Mouse (Mus musculus): ENCODE results near the gene Rflnb. TPM values are rescaled to one million over a fixed set of nuclear protein-coding genes. Genes with fewer than 3 reads are reported as not detected.

Rflnb gene
- polyA plus RNA-seq, 1 experiment from 2014 or later = 10.3 TPM

- Histone ChIP-seq H3K4me3 (no peak overlapping the region), H3K27ac (ENCODE audit: poor library complexity, severe bottlenecking) (no peak overlapping the region)
- WGBS = 87% methylated on average over 5 of the region's 5 CpGs
Measured at GRCm38 (mm10) chr11:76052496-76052895, 24.9 kb upstream of the Rflnb start.

GRCm38 (mm10) chr11:76050967-76051512, 23.5 kb upstream of the Rflnb start:
- H3K27me3 ChIP-seq (replicated peaks) = no peaks in the 10 kb centered on the region
- H3K4me2 ChIP-seq = no peak overlapping the region
- 64% methylated on average over 5 of the region's 5 CpGs for WGBS
- ATAC-seq (ENCODE audit: insufficient number of reproducible peaks, low FRiP score) = no peak
- H3K36me3 ChIP-seq = peaks cover 17% of the 10 kb centered on the region; the same call in 1 of the 2 replicates
- H3K4me1 ChIP-seq (replicated peaks) = no peaks in the 10 kb centered on the region
- H3K9me3 ChIP-seq (replicated peaks) = no peaks in the 10 kb centered on the region
- H3K9ac ChIP-seq = no peak overlapping the region
- H3K4me3 ChIP-seq = no peak overlapping the region
- H3K27ac ChIP-seq (ENCODE audit: poor library complexity, severe bottlenecking) = no peak overlapping the region

More at GRCm38 (mm10) chr11:76052496-76052895, 24.9 kb upstream of the Rflnb start:
- no peak overlapping the region for H3K9ac ChIP-seq
- no peak overlapping the region for H3K4me2 ChIP-seq
- no peaks in the 10 kb centered on the region for H3K9me3 ChIP-seq (replicated peaks)
- H3K4me1 ChIP-seq (replicated peaks) = no peaks in the 10 kb centered on the region
- no peaks in the 10 kb centered on the region for H3K27me3 ChIP-seq (replicated peaks)
- no peak for ATAC-seq (ENCODE audit: insufficient number of reproducible peaks, low FRiP score)
- peaks cover 7% of the 10 kb centered on the region; the same call in 1 of the 2 replicates for H3K36me3 ChIP-seq

GRCm38 (mm10) chr11:76050509-76050908, 22.9 kb upstream of the Rflnb start:
- Histone ChIP-seq H3K9me3 (replicated peaks) (no peaks in the 10 kb centered on the region), H3K4me1 (replicated peaks) (no peaks in the 10 kb centered on the region), H3K4me3 (no peak overlapping the region), H3K27me3 (replicated peaks) (no peaks in the 10 kb centered on the region), H3K4me2 (no peak overlapping the region), H3K36me3 (peaks cover 17% of the 10 kb centered on the region), H3K27ac (ENCODE audit: poor library complexity, severe bottlenecking) (no peak overlapping the region), H3K9ac (no peak overlapping the region)
- no peak for ATAC-seq (ENCODE audit: insufficient number of reproducible peaks, low FRiP score)
- 39% methylated on average over 3 of the region's 3 CpGs for WGBS

- H3K27ac ChIP-seq (ENCODE audit: poor library complexity, severe bottlenecking) = no peak overlapping the region
- 66% methylated on average over 6 of the region's 6 CpGs for WGBS
- H3K36me3 ChIP-seq = peaks cover 16% of the 10 kb centered on the region
- no peaks in the 10 kb centered on the region for H3K9me3 ChIP-seq (replicated peaks)
- ATAC-seq (ENCODE audit: insufficient number of reproducible peaks, low FRiP score) = no peak
- H3K27me3 ChIP-seq (replicated peaks) = no peaks in the 10 kb centered on the region
- no peak overlapping the region for H3K4me2 ChIP-seq
- H3K9ac ChIP-seq = no peak overlapping the region
- no peak overlapping the region for H3K4me3 ChIP-seq
- H3K4me1 ChIP-seq (replicated peaks) = peaks cover 15% of the 10 kb centered on the region
Measured at GRCm38 (mm10) chr11:76045367-76045766, 17.8 kb upstream of the Rflnb start.

DNA sequence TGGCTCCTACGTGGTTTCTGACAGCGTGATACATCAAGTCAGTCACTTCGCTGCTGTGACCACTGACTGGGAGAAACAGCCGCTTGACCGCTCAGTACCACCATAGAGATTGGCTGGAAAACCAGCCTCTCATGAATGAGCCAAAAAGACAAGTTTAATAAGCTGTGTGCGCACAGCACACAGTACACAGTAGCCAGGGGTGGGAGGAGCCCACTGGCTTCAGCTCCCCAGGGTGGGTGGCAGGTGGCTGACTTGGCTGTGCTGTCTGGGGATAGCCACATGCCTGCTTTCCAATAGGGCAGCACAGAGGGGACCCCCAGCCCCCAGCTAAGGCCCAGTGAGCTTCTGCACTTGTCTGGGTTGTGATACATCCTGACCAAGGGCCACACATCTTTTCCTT, 16.9 kb upstream of the Rflnb start:
- H3K4me3 ChIP-seq = no peak overlapping the region
- no peak overlapping the region for H3K9ac ChIP-seq
- H3K27ac ChIP-seq (ENCODE audit: poor library complexity, severe bottlenecking) = no peak overlapping the region
- H3K9me3 ChIP-seq (replicated peaks) = no peaks in the 10 kb centered on the region
- peaks cover 15% of the 10 kb centered on the region for H3K4me1 ChIP-seq (replicated peaks)
- H3K27me3 ChIP-seq (replicated peaks) = no peaks in the 10 kb centered on the region
- no peak overlapping the region for H3K4me2 ChIP-seq
- WGBS = 83% methylated on average over 6 of the region's 6 CpGs
- no peak for ATAC-seq (ENCODE audit: insufficient number of reproducible peaks, low FRiP score)
- H3K36me3 ChIP-seq = peaks cover 16% of the 10 kb centered on the region

DNA sequence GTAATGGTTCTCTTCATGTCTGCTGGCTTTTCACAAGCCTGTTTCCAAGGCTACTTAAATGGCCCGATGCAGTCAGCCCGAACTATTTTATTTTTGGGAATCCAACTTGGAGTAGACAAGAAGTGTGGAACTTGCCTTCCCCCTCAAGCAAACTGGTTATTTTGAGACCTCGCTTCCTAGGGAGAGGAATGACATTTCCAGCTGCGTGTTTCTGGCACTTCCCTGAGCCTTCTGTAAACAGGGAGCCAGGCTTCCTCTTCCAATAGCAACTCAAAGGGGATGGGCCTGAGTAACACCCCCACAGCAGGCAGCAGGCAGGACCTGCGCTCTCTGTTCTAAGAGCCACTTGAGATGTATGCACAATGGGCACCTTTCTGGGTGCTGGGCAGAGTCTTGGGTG, 15.3 kb upstream of the Rflnb start:
- H3K27me3 ChIP-seq (replicated peaks) = no peaks in the 10 kb centered on the region
- no peaks in the 10 kb centered on the region for H3K9me3 ChIP-seq (replicated peaks)
- no peak overlapping the region for H3K4me3 ChIP-seq
- H3K4me2 ChIP-seq = peak overlapping the region; percentile 12; the same call in 1 of the 2 replicates
- H3K4me1 ChIP-seq (replicated peaks) = peaks cover 16% of the 10 kb centered on the region
- no peak overlapping the region for H3K27ac ChIP-seq (ENCODE audit: poor library complexity, severe bottlenecking)
- 26% methylated on average over 5 of the region's 5 CpGs for WGBS
- H3K36me3 ChIP-seq = peaks cover 16% of the 10 kb centered on the region
- no peak overlapping the region for H3K9ac ChIP-seq
- ATAC-seq (ENCODE audit: insufficient number of reproducible peaks, low FRiP score) = no peak

- H3K9me3 ChIP-seq (replicated peaks) = no peaks in the 10 kb centered on the region
- H3K4me3 ChIP-seq = no peak overlapping the region
- no peaks in the 10 kb centered on the region for H3K27me3 ChIP-seq (replicated peaks)
- no peak overlapping the region for H3K4me2 ChIP-seq
- peaks cover 19% of the 10 kb centered on the region for H3K4me1 ChIP-seq (replicated peaks)
- H3K9ac ChIP-seq = no peak overlapping the region
- H3K27ac ChIP-seq (ENCODE audit: poor library complexity, severe bottlenecking) = no peak overlapping the region
- peaks cover 16% of the 10 kb centered on the region for H3K36me3 ChIP-seq
- ATAC-seq (ENCODE audit: insufficient number of reproducible peaks, low FRiP score) = 0 out of 2 replicates have a peak, but pooled peaks have one; percentile 29
- WGBS = 50% methylated on average over 10 of the region's 10 CpGs
Measured at GRCm38 (mm10) chr11:76042041-76042638, 14.6 kb upstream of the Rflnb start.

DNA sequence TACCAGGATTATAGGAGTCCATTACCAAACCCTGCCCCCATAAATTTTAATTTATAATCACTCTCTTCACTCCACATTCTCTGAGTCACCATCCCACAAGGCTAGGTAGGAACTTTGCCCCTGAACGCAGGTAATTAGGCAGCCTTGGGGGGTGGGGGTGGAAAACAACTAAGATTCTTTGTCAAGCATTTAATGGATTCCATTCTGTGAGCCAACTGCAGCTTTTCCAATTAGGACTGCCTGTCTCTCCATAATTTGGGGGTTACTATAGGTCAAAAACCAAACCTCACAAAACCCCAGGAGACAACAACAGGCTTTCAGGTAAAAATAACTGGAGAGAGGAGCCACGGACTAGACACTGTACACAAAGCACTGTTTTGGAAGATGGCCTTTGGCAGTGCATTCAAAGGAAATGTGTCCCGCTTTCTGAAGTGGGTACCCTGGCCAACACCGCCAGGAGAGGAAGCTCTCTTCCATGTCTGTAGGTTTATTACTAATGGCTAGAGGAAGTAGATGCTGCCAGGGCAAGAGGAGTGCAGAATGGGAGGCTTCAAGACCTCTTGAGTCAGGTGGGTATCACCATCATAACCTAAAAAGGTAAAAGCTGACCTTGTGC, 13.3 kb upstream of the Rflnb start:
- ATAC-seq (ENCODE audit: insufficient number of reproducible peaks, low FRiP score) = no peak
- no peak overlapping the region for H3K9ac ChIP-seq
- no peaks in the 10 kb centered on the region for H3K27me3 ChIP-seq (replicated peaks)
- no peak overlapping the region for H3K27ac ChIP-seq (ENCODE audit: poor library complexity, severe bottlenecking)
- peaks cover 5% of the 10 kb centered on the region; the same call in 1 of the 2 replicates for H3K36me3 ChIP-seq
- no peak overlapping the region for H3K4me2 ChIP-seq
- 80% methylated on average over 4 of the region's 4 CpGs for WGBS
- H3K9me3 ChIP-seq (replicated peaks) = no peaks in the 10 kb centered on the region
- H3K4me3 ChIP-seq = no peak overlapping the region
- H3K4me1 ChIP-seq (replicated peaks) = peaks cover 19% of the 10 kb centered on the region

GRCm38 (mm10) chr11:76040106-76040505, 12.5 kb upstream of the Rflnb start:
- no peak overlapping the region for H3K27ac ChIP-seq (ENCODE audit: poor library complexity, severe bottlenecking)
- H3K27me3 ChIP-seq (replicated peaks) = no peaks in the 10 kb centered on the region
- no peak overlapping the region for H3K4me2 ChIP-seq
- no peak overlapping the region for H3K9ac ChIP-seq
- H3K9me3 ChIP-seq (replicated peaks) = no peaks in the 10 kb centered on the region
- H3K4me3 ChIP-seq = no peak overlapping the region
- WGBS = 82% methylated on average over 8 of the region's 8 CpGs
- no peaks in the 10 kb centered on the region for H3K36me3 ChIP-seq
- H3K4me1 ChIP-seq (replicated peaks) = peaks cover 19% of the 10 kb centered on the region
- no peak for ATAC-seq (ENCODE audit: insufficient number of reproducible peaks, low FRiP score)

DNA sequence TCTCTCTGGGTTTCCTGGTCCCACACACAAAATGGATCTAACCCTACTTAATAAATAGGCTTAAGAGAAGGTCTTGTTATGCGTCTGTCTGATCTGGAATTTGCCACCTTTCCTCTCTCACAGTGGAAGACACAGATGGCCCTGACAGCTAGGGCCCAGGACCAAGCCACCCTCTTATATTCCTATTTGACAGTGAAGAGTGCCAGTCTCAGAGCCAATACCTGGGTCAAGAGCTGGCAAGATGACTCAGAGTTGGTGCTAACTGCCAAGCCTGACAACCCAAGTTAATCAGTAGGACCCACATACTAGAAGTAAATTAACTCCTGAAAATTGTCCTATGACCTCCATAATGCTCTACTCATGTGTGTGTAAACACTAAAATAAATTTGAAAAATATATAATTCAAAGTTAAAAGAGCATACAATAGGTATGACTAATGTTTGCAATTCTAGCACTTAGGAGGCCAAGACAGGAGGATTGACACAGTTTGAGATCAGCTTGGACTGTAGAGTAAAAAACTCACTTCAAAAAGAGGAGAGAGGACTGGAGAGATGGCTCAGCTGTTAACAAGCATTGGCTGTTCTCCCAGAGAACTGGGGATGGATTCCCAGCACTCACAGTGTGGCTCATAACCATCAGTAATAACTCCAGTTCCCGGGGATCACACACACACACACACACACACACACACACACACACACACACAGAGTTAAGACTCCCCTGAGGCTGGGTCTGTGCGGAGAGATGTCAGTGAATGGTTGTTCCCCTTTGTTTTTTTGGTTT, 11.9 kb upstream of the Rflnb start:
- Histone ChIP-seq H3K9ac (no peak overlapping the region), H3K4me3 (no peak overlapping the region), H3K4me2 (no peak overlapping the region), H3K36me3 (no peaks in the 10 kb centered on the region), H3K27me3 (replicated peaks) (no peaks in the 10 kb centered on the region), H3K27ac (ENCODE audit: poor library complexity, severe bottlenecking) (no peak overlapping the region), H3K4me1 (replicated peaks) (peaks cover 16% of the 10 kb centered on the region), H3K9me3 (replicated peaks) (no peaks in the 10 kb centered on the region)
- 77% methylated on average over 3 of the region's 3 CpGs for WGBS
- no peak for ATAC-seq (ENCODE audit: insufficient number of reproducible peaks, low FRiP score)
